Mouse (Mus musculus): ENCODE measurements around the gene Dennd4a.

GRCm38 (mm10) chr9:64938535-64938934 lies 127.4 kb downstream of the Dennd4a start:
- TF ChIP-seq CTCF (IDR thresholded peaks at IDR 0.05; ENCODE audit: low read depth, low read length) (no peak), GATA1 (IDR thresholded peaks at IDR 0.05; ENCODE audit: borderline replicate concordance, low read length) (no peak), TAL1 (conservative IDR thresholded peaks at IDR 0.05; ENCODE audit: low read depth, low read length) (no peak), POLR2AphosphoS5 (IDR thresholded peaks at IDR 0.05; ENCODE audit: insufficient replicate concordance, low read depth, low read length) (no peak)
